Mouse (Mus musculus) lung, adult 2 months (tissue): Measurements from ENCODE around the gene Gcm1.

Experiments
- CTCF ChIP-seq: fragments of 200-500 bp; IDR thresholded peaks from 2 replicates; pipeline ENCODE4 v1.5.1; 2011; ENCODE audit warnings: mild to moderate bottlenecking, low read length, control low read depth; ENCODE audit not compliant: insufficient read depth
- POLR2A ChIP-seq: fragments of 200-500 bp; IDR thresholded peaks from 2 replicates; pipeline ENCODE4 v1.6.1; 2011; ENCODE audit warnings: low read depth, mild to moderate bottlenecking, control low read depth, low read length, borderline replicate concordance; ENCODE audit errors: extremely low read depth

DNA sequence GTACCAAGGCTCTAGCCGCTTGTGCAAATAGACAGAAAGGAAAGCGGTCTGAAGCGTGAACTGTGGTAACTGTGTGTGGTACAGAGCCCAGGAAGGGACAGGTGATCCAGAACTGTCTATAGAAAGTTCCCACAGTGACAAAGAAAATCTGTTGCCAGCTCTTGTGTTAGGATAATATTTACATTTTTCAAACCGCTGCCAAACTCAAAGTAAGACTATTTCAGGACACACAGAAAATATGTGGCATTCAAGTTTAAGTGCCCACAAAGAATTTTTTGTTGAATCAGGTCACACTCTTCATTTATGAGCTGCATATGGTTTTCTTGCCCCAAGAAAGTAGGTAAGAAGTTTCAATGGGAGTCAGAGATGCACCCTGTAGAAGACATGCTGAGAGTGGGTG lies 18.8 kb upstream of the Gcm1 start:
- TF ChIP-seq POLR2A, result no peak
- TF ChIP-seq CTCF, result no peak
